Mouse (Mus musculus) intestine, embryonic 15.5 days (tissue): ENCODE measurements around the gene Fut11. TPM values are rescaled to one million over a fixed set of nuclear protein-coding genes. Genes with fewer than 3 reads are reported as not detected.
A peak's percentile ranks its signal among the peaks of the same experiment; 100 is the strongest.
"Not testable (repeated sequence)": the region's sequence is repeated elsewhere in the genome, so short reads cannot be mapped to it uniquely, and the experiment has no call there.

ENCODE experiments used
- ATAC-seq: fragments of 200-750 bp; cut with Nextera tagmentation; 2 replicates; pipeline ENCODE4 v1.8.0; 2017; ENCODE audit warnings: moderate TSS enrichment, moderate library complexity
- H3K27ac ChIP-seq: fragments of 300-500 bp; sonication (generic); 2 replicates; pipeline ENCODE4 v1.5.1; 2015; ENCODE audit warnings: mild to moderate bottlenecking, inconsistent platforms
- H3K27me3 ChIP-seq: fragments of 300-500 bp; sonication (generic); replicated peaks from 2 replicates; pipeline ENCODE4 v1.6.1; 2015; ENCODE audit warnings: inconsistent platforms
- H3K36me3 ChIP-seq: fragments of 300-500 bp; sonication (generic); 2 replicates; pipeline ENCODE4 v1.6.1; 2015; ENCODE audit warnings: inconsistent platforms
- H3K4me1 ChIP-seq: fragments of 300-500 bp; sonication (generic); replicated peaks from 2 replicates; pipeline ENCODE4 v1.6.1; 2015; ENCODE audit warnings: inconsistent platforms
- H3K4me2 ChIP-seq: fragments of 300-500 bp; sonication (generic); replicated peaks from 2 replicates; pipeline ENCODE4 v1.6.1; 2015; ENCODE audit warnings: mild to moderate bottlenecking, inconsistent platforms
- H3K4me3 ChIP-seq: fragments of 300-500 bp; sonication (generic); replicated peaks from 2 replicates; pipeline ENCODE4 v1.5.1; 2015; ENCODE audit warnings: inconsistent platforms
- H3K9ac ChIP-seq: fragments of 300-500 bp; sonication (generic); 2 replicates; pipeline ENCODE4 v1.6.1; 2015; ENCODE audit warnings: inconsistent platforms
- H3K9me3 ChIP-seq: fragments of 300-500 bp; sonication (generic); 2 replicates; pipeline ENCODE4 v1.6.1; 2016; ENCODE audit warnings: inconsistent platforms
- WGBS: fragments of 180-500 bp; shearing (Covaris S2); methylation state at CpG from one replicate; pipeline ENCODE4 v1.1.7; 2015; 5-methylcytosine and 5-hydroxymethylcytosine counted together
- polyA plus RNA-seq: library from polyadenylated mRNA; unstranded; fragments of >200 nt; fragmentation: Nextera tagmentation; extraction: Ambion mirVana; gene quantifications from 2 replicates; pipeline ENCODE4 v1.2.1, GENCODE M21; 2015

The Fut11 gene
- polyA plus RNA-seq, 1 experiment from 2014 or later, result 22.8 TPM

GRCm38 (mm10) chr14:20702096-20702740 lies 7.5 kb downstream of the Fut11 start:
- H3K4me3 ChIP-seq, result peak overlapping the region; percentile 63
- H3K36me3 ChIP-seq, result 0 out of 2 replicates have a peak, but pooled peaks cover 2% of the 10 kb centered on the region
- peak overlapping the region; percentile 92 for H3K27ac ChIP-seq
- H3K9me3 ChIP-seq, result no peaks in the 10 kb centered on the region
- H3K4me1 ChIP-seq, result peaks cover 18% of the 10 kb centered on the region
- ATAC-seq, result peak; percentile 51
- peak overlapping the region; percentile 59 for H3K4me2 ChIP-seq
- 4% methylated on average over 15 of the region's 15 CpGs for WGBS
- peak overlapping the region; percentile 85 for H3K9ac ChIP-seq
- H3K27me3 ChIP-seq, result no peaks in the 10 kb centered on the region

DNA sequence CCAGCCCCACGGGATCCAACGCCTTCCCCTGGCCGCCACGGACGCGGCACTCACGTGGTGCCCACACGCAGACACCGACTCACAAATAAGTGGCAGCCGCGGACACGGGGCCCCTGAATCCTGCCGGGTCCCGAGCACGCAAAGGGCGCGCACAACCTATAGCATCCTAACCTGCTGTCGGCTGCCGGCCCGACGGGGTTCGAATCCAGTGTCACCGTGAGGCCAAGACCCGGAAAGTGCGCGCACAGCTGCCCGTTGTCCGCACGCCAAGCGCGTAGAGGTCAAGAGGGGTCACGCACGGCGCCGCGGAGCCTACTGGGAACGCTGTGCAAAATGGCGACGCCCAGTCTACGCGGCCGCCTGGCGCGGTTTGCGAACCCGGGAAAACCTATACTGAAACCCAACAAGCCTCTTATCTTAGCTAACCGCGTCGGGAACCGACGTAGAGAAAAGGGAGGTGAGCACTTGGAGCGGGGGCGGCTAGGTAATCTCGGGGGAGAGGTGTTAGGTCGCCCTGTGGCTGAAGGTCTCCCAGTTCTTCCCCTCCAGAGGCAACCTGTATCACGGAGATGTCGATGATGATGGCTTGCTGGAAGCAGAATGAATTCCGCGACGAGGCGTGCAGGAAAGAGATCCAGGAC lies 8.1 kb downstream of the Fut11 start, which contains the start of gene Chchd1:
TSS of gene Chchd1 (plus strand) at position 266 of the 641 bp plus-strand sequence.
- no peaks in the 10 kb centered on the region for H3K9me3 ChIP-seq
- peak within 1 kb of the TSS; percentile 63 for H3K4me3 ChIP-seq
- peaks cover 15% of the 10 kb centered on the region for H3K4me1 ChIP-seq
- under 1% methylated on average over 61 of the region's 61 CpGs for WGBS
- ATAC-seq, result peak; percentile 83
- no peaks in the 10 kb centered on the region for H3K27me3 ChIP-seq
- peak within 1 kb of the TSS; percentile 85 for H3K9ac ChIP-seq
- H3K4me2 ChIP-seq, result peak within 1 kb of the TSS; percentile 59
- H3K36me3 ChIP-seq, result 0 out of 2 replicates have a peak, but pooled peaks cover 2% of the 10 kb centered on the region
- peak within 1 kb of the TSS; percentile 92 for H3K27ac ChIP-seq

- H3K36me3 ChIP-seq, H3K4me1 ChIP-seq, H3K9me3 ChIP-seq, ATAC-seq, H3K27me3 ChIP-seq: not testable (repeated sequence)
- Histone ChIP-seq H3K27ac (peak overlapping the region; percentile 92), H3K9ac (peak overlapping the region; percentile 85), H3K4me2 (peak overlapping the region; percentile 59), H3K4me3 (peak overlapping the region; percentile 63)
- 8% methylated on average over 8 of the region's 8 CpGs for WGBS
These were observed 8.7 kb downstream of the Fut11 start for GRCm38 (mm10) chr14:20703461-20703860.

DNA sequence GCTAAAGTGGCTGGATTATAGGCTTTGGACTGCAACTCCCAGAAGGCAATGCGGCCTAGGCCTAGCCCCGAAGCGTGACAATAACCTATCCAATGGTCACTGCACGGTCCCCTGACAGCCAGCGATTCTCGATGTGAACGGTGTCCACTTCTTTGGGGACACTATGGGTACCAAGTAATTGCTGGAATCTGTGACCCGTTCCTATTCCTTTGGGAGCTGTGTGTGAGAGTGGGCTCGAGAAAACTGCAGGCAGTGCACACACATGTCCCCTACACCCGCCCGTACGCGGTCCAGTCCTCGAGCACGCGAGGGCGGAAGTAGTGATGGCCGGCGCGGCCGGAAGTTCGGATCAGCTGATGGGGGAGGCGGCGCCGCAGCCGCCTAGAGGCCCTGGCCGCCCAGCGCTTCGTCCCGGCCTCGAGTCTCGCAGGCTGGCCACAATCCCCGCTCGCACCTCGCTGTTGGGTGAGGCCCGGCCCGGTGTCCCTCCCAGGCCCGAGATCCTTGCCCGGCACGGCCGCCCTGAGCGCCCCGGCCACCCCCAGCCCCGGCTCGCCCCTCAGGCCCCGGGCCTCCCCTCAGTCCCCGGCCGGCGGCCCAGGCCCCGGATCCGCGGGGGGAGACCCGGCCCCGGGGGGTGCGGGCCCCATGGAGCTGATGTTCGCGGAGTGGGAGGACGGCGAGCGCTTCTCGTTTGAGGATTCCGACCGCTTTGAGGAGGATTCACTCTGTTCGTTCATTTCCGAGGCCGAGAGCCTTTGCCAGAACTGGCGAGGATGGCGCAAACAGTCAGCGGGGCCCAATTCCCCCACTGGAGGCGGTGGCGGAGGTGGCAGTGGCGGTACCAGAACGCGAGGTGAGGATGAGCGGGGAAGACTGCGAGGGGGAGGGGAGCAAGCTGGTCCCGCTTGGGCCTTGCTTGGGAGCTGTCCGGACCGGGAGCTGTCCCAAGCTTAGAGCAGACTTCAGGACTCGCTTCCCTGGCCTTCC lies 12.7 kb downstream of the Fut11 start, which contains the start of gene Zswim8:
TSS of gene Zswim8 (plus strand) at position 352 of the 990 bp plus-strand sequence.
- peaks cover 6% of the 10 kb centered on the region for H3K4me1 ChIP-seq
- WGBS, result under 1% methylated on average over 80 of the region's 80 CpGs
- peak within 1 kb of the TSS; percentile 84 for H3K9ac ChIP-seq
- peaks cover 9% of the 10 kb centered on the region for H3K36me3 ChIP-seq
- no peaks in the 10 kb centered on the region for H3K27me3 ChIP-seq
- H3K9me3 ChIP-seq, result no peaks in the 10 kb centered on the region
- peak; percentile 94 for ATAC-seq
- H3K4me2 ChIP-seq, result peak within 1 kb of the TSS; percentile 56
- peak within 1 kb of the TSS; percentile 81 for H3K27ac ChIP-seq
- peak within 1 kb of the TSS; percentile 82 for H3K4me3 ChIP-seq

DNA sequence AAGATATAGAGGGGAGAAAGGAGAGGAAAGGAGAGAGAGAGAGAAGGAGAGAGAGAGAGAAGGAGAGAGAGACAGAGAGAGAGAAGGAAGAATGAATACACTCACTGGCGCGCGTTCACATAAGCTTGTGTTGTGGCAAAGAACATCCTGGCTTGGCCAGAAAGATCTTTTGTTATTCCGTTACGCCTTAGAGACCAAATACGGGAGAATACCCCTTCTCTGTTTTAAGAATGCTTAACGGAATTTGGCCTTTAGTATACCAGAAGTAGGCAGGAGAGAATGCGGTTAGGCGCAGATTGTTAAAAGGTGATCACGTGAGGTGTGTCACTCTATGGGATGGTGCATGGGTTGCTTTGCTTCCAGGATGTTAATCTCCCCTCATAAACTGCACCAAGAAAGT lies 13.5 kb downstream of the Fut11 start:
- Histone ChIP-seq H3K9ac (peak overlapping the region; percentile 84), H3K4me3 (peak overlapping the region; percentile 82), H3K27ac (no peak overlapping the region), H3K4me2 (peak overlapping the region; percentile 56), H3K27me3 (no peaks in the 10 kb centered on the region), H3K36me3 (peaks cover 9% of the 10 kb centered on the region), H3K9me3 (no peaks in the 10 kb centered on the region), H3K4me1 (peaks cover 6% of the 10 kb centered on the region)
- 6% methylated on average over 10 of the region's 10 CpGs for WGBS
- ATAC-seq, result no peak

- peak; percentile 87 for ATAC-seq
- whole genome bisulfite sequencing, result 52% methylated on average over 11 of the region's 11 CpGs
- no peak overlapping the region; the same call in 1 of the 2 replicates for H3K4me2 ChIP-seq
- peaks cover 47% of the 10 kb centered on the region for H3K36me3 ChIP-seq
- no peaks in the 10 kb centered on the region for H3K9me3 ChIP-seq
- peak overlapping the region; percentile 66; the same call in 1 of the 2 replicates for H3K27ac ChIP-seq
- H3K27me3 ChIP-seq, result no peaks in the 10 kb centered on the region
- peak overlapping the region; percentile 29; the same call in 1 of the 2 replicates for H3K9ac ChIP-seq
- no peak overlapping the region for H3K4me3 ChIP-seq
- peaks cover 9% of the 10 kb centered on the region for H3K4me1 ChIP-seq
These were observed 19.1 kb downstream of the Fut11 start for GRCm38 (mm10) chr14:20713832-20714231.

- Histone ChIP-seq H3K9ac (no peak overlapping the region), H3K27ac (no peak overlapping the region), H3K36me3 (peaks cover 75% of the 10 kb centered on the region), H3K27me3 (no peaks in the 10 kb centered on the region), H3K9me3 (no peaks in the 10 kb centered on the region), H3K4me1 (0 out of 2 replicates have a peak, but pooled peaks cover 4% of the 10 kb centered on the region), H3K4me2 (no peak overlapping the region), H3K4me3 (no peak overlapping the region)
- WGBS, result 89% methylated on average over 10 of the region's 10 CpGs
- ATAC-seq, result no peak
These were observed 23.7 kb downstream of the Fut11 start for GRCm38 (mm10) chr14:20718443-20718842.

DNA sequence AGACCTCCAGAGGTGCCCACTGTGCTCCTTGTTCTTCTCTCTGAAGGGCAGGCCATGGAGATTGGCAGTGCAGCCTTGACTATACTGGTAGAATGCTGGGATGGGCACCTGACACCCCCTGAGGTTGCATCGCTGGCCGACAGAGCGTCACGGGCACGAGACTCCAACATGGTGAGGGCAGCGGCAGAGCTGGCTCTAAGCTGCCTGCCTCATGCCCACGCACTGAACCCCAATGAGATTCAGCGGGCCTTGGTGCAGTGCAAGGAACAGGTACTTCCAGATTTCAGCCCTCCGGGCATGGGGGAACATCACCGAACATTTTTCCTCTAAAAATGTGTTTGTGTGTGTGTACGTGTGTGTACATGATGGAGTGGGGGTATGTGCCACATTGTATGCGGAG lies 25.0 kb downstream of the Fut11 start:
- Histone ChIP-seq H3K27me3 (no peaks in the 10 kb centered on the region), H3K36me3 (peaks cover 74% of the 10 kb centered on the region), H3K9me3 (no peaks in the 10 kb centered on the region), H3K4me3 (no peak overlapping the region), H3K4me1 (no peaks in the 10 kb centered on the region), H3K9ac (no peak overlapping the region), H3K27ac (no peak overlapping the region), H3K4me2 (no peak overlapping the region)
- WGBS, result 94% methylated on average over 12 of the region's 12 CpGs
- ATAC-seq, result no peak

DNA sequence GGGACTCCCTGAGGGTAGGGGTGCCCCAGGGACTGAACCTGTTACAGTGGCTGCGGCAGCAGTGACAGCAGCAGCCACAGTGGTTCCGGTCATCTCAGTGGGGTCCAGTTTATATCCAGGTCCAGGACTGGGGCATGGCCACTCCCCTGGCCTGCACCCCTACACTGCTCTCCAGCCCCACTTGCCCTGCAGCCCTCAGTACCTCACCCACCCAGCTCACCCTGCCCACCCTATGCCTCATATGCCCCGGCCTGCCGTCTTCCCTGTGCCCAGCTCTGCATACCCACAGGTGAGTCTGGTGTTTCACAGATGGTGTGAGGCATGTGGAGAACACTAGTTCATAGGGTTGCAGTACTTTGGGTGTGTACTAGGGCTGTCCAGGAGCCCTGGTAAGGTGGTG lies 26.6 kb downstream of the Fut11 start:
- H3K9me3 ChIP-seq, result no peaks in the 10 kb centered on the region
- H3K27ac ChIP-seq, result no peak overlapping the region
- no peak overlapping the region for H3K4me3 ChIP-seq
- H3K9ac ChIP-seq, result no peak overlapping the region
- ATAC-seq, result no peak
- H3K4me2 ChIP-seq, result no peak overlapping the region
- 85% methylated on average over 4 of the region's 4 CpGs for WGBS
- no peaks in the 10 kb centered on the region for H3K27me3 ChIP-seq
- H3K36me3 ChIP-seq, result peaks cover 74% of the 10 kb centered on the region
- H3K4me1 ChIP-seq, result peaks cover 5% of the 10 kb centered on the region; the same call in 1 of the 2 replicates

- Histone ChIP-seq H3K4me2 (no peak overlapping the region), H3K4me3 (no peak overlapping the region), H3K9me3 (no peaks in the 10 kb centered on the region), H3K9ac (no peak overlapping the region), H3K36me3 (peaks cover 72% of the 10 kb centered on the region), H3K27me3 (no peaks in the 10 kb centered on the region), H3K27ac (no peak overlapping the region), H3K4me1 (peaks cover 5% of the 10 kb centered on the region; the same call in 1 of the 2 replicates)
- no peak for ATAC-seq
- 90% methylated on average over 12 of the region's 12 CpGs for WGBS
These were observed 28.2 kb downstream of the Fut11 start for GRCm38 (mm10) chr14:20723006-20723405.

DNA sequence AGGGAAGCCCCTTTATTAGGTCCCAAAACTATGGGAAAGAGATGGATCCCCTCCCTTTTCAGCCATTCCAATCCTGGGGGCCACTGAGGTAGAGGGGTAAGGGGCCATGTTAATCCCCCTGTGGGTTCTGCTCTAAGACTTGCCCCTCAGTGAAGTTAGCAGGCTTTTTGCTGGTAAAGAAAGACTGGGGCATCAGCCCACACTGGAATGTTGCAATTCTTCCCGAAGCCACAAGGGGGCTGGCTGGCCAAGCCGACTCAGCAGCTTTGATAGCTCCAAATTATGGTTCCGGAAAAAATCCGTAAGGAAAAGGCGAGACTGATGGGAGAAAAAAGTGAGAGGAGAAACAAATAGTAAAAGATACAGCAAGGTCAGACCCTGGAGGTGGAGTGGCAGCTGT lies 29.3 kb downstream of the Fut11 start:
- Histone ChIP-seq H3K27ac (no peak overlapping the region), H3K9ac (no peak overlapping the region), H3K27me3 (no peaks in the 10 kb centered on the region), H3K4me1 (peaks cover 5% of the 10 kb centered on the region; the same call in 1 of the 2 replicates), H3K36me3 (peaks cover 69% of the 10 kb centered on the region), H3K4me3 (no peak overlapping the region), H3K4me2 (no peak overlapping the region), H3K9me3 (no peaks in the 10 kb centered on the region)
- no peak for ATAC-seq
- 16% methylated on average over 5 of the region's 5 CpGs for WGBS
